23 mouse cellular contexts compared by ENCODE assay signal in the genomic region with DNA sequence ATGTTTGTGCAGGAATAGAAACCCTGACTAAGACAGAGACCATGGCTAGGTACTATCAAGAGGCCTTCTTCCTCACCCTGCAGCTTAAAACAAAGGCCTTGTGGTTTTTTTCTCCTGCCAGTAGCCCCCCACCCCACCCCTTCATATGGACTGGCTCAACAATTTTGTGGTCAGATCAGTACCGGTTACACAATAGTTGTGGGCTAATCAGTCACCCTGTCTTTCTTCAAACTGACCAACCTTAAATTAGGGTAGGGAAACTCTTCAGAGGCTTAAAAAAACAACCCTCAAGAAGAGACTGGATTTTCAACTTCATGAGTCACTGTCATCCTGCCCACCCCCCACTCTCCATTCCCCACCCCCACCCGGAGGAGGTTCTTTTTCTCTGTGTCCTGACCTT. TPM values are rescaled to one million over a fixed set of nuclear protein-coding genes. Genes with fewer than 3 reads are reported as not detected.
DNase-seq lines count a peak whose midpoint lies in the region; ATAC-seq and TF ChIP-seq lines count a peak whose summit lies in the region.
"Had no signal": no experiment of that assay in that cellular context is flagged by ENCODE, and none has a peak within 500 bp of the region (broad histone marks: within the 10 kb centered on the region; RNA-seq: fewer than 3 reads in every experiment).

No protein-coding gene starts in this region.

- WGBS in lung, embryonic 16.5 days = 15% methylated on average over 2 of the region's 2 CpGs
- 53% methylated on average over 2 of the region's 2 CpGs for WGBS in hindbrain, embryonic 11.5 days

- no peak for TF ChIP-seq EP300 in ES-Bruce4 (IDR thresholded peaks at IDR 0.05; ENCODE audit: insufficient read depth, low read depth, low read length)

- no peak for DNase-seq in lung, postnatal 4 days
- DNase-seq in hindbrain, embryonic 11.5 days (ENCODE audit: low spot score) = no peak
- no peak for DNase-seq in kidney, adult 18-20 months
- DNase-seq in layer of hippocampus, adult 2 months (ENCODE audit: low spot score in 2 of 2) = no peak
- DNase-seq: adrenal gland, postnatal 10 days; cerebellum, adult 11 months; cerebellum, adult 8-10 months; cerebellum, postnatal 14 days; forebrain, postnatal 0 days; gastrocnemius, adult 2 months; gastrocnemius, postnatal 25 days; heart, adult 11 months; heart, postnatal 4 days had no signal

- H3K27ac ChIP-seq in lung, embryonic 16.5 days (ENCODE audit: low read length) = no peak overlapping the region
- peak overlapping the region; percentile 51; the same call in 1 of the 2 replicates for H3K27ac ChIP-seq in ES-Bruce4 (ENCODE audit: insufficient read depth, low read length)
- H3K27ac ChIP-seq in hindbrain, embryonic 11.5 days (ENCODE audit: low read depth, low read length) = no peak overlapping the region
- H3K27ac ChIP-seq in layer of hippocampus, adult 2 months = no peak overlapping the region
- H3K27ac ChIP-seq: embryonic facial prominence, embryonic 12.5 days; forebrain, embryonic 12.5 days; gastrocnemius, adult 2 months; heart, embryonic 13.5 days; hindbrain, embryonic 13.5 days had no signal

- H3K4me3 ChIP-seq in lung, embryonic 16.5 days (ENCODE audit: low read length) = no peak overlapping the region
- H3K4me3 ChIP-seq in ES-Bruce4 (ENCODE audit: low read depth, low read length) = no peak overlapping the region
- no peak overlapping the region for H3K4me3 ChIP-seq in hindbrain, embryonic 11.5 days (ENCODE audit: low read depth, low read length)
- H3K4me3 ChIP-seq in layer of hippocampus, adult 2 months = no peak overlapping the region
- H3K4me3 ChIP-seq: embryonic facial prominence, embryonic 12.5 days; forebrain, embryonic 12.5 days; gastrocnemius, adult 2 months; heart, embryonic 13.5 days; hindbrain, embryonic 13.5 days had no signal

- no peak for TF ChIP-seq CTCF in ES-Bruce4 (IDR thresholded peaks at IDR 0.05; ENCODE audit: low read depth, low read length)
- no peak for TF ChIP-seq CTCF in layer of hippocampus, adult 2 months (conservative IDR thresholded peaks at IDR 0.05)

- no peak for TF ChIP-seq POLR2A in ES-Bruce4 (IDR thresholded peaks at IDR 0.05; ENCODE audit: insufficient read depth, low read length)

- no peaks in the 10 kb centered on the region for H3K27me3 ChIP-seq in lung, embryonic 16.5 days (ENCODE audit: control insufficient read depth, insufficient read depth, low read depth, low read length)
- no peaks in the 10 kb centered on the region for H3K27me3 ChIP-seq in ES-Bruce4 (ENCODE audit: control insufficient read depth, insufficient read depth, low read length, poor library complexity, severe bottlenecking)
- H3K27me3 ChIP-seq in hindbrain, embryonic 11.5 days (ENCODE audit: control insufficient read depth, insufficient read depth, low read length) = no peaks in the 10 kb centered on the region
- H3K27me3 ChIP-seq: embryonic facial prominence, embryonic 12.5 days; forebrain, embryonic 12.5 days; heart, embryonic 13.5 days had no signal

- no peak overlapping the region for H3K4me2 ChIP-seq in lung, embryonic 16.5 days (ENCODE audit: low read depth, low read length)
- H3K4me2 ChIP-seq in hindbrain, embryonic 11.5 days (replicated peaks; ENCODE audit: low read depth, low read length) = no peak overlapping the region
- H3K4me2 ChIP-seq: embryonic facial prominence, embryonic 12.5 days; forebrain, embryonic 12.5 days; heart, embryonic 13.5 days; hindbrain, embryonic 13.5 days had no signal

- H3K9ac ChIP-seq in lung, embryonic 16.5 days (ENCODE audit: low read length) = no peak overlapping the region
- no peak overlapping the region for H3K9ac ChIP-seq in ES-Bruce4 (ENCODE audit: low read depth, poor library complexity, severe bottlenecking)
- H3K9ac ChIP-seq in hindbrain, embryonic 11.5 days (ENCODE audit: low read depth, low read length) = no peak overlapping the region
- H3K9ac ChIP-seq: embryonic facial prominence, embryonic 12.5 days; forebrain, embryonic 12.5 days; forebrain, postnatal 0 days; heart, embryonic 13.5 days; hindbrain, embryonic 13.5 days had no signal

- no peaks in the 10 kb centered on the region for H3K9me3 ChIP-seq in lung, embryonic 16.5 days (ENCODE audit: control insufficient read depth, low read length)
- no peaks in the 10 kb centered on the region for H3K9me3 ChIP-seq in ES-Bruce4 (replicated peaks; ENCODE audit: control insufficient read depth, insufficient read depth, low read length, poor library complexity, severe bottlenecking)
- H3K9me3 ChIP-seq in hindbrain, embryonic 11.5 days (ENCODE audit: control insufficient read depth, low read length) = no peaks in the 10 kb centered on the region
- H3K9me3 ChIP-seq: embryonic facial prominence, embryonic 12.5 days; forebrain, embryonic 12.5 days; heart, embryonic 13.5 days; hindbrain, embryonic 13.5 days had no signal

- no peaks in the 10 kb centered on the region for H3K4me1 ChIP-seq in lung, embryonic 16.5 days (replicated peaks; ENCODE audit: control insufficient read depth, insufficient read depth, low read length)
- H3K4me1 ChIP-seq in ES-Bruce4 (ENCODE audit: control insufficient read depth, insufficient read depth, low read length) = no peaks in the 10 kb centered on the region
- H3K4me1 ChIP-seq in hindbrain, embryonic 11.5 days (replicated peaks; ENCODE audit: control insufficient read depth, insufficient read depth, low read length) = no peaks in the 10 kb centered on the region
- H3K4me1 ChIP-seq: embryonic facial prominence, embryonic 12.5 days; hindbrain, embryonic 13.5 days had no signal

- H3K36me3 ChIP-seq in lung, embryonic 16.5 days (ENCODE audit: control insufficient read depth, insufficient read depth, low read length) = no peaks in the 10 kb centered on the region
- H3K36me3 ChIP-seq in ES-Bruce4 (ENCODE audit: control insufficient read depth, insufficient read depth, low read length, poor library complexity, severe bottlenecking) = no peaks in the 10 kb centered on the region
- no peaks in the 10 kb centered on the region for H3K36me3 ChIP-seq in hindbrain, embryonic 11.5 days (ENCODE audit: control insufficient read depth, insufficient read depth, low read length)
- H3K36me3 ChIP-seq: embryonic facial prominence, embryonic 12.5 days; forebrain, embryonic 12.5 days; heart, embryonic 13.5 days; hindbrain, embryonic 13.5 days had no signal

- peak; percentile 34; the same call in 1 of the 2 replicates for ATAC-seq in lung, embryonic 16.5 days (ENCODE audit: low read depth)
- ATAC-seq in common myeloid progenitor, adult 5-6 weeks (replicated peaks; ENCODE audit: low read depth, poor library complexity, severe bottlenecking) = peak; percentile 82
- ATAC-seq in megakaryocyte progenitor cell, adult 5-6 weeks (replicated peaks; ENCODE audit: poor library complexity) = peak; percentile 86
- no peak for ATAC-seq in hindbrain, embryonic 11.5 days (ENCODE audit: low FRiP score)
- ATAC-seq: CD4-positive, CD25-positive, alpha-beta regulatory T cell, adult 4 months; forebrain, postnatal 0 days; intestine, embryonic 16.5 days had no signal

RNA-seq across cellular contexts. Expression of a gene that starts 58.6 kb away (rescaled TPM):
- 0.55 and 0.64 TPM in 2 replicates for polyA plus RNA-seq in lung, embryonic 16.5 days (2015; fragmentation: Nextera tagmentation; extraction: Ambion mirVana)
- 7.1 and 8.4 TPM in 2 replicates for polyA plus RNA-seq in ES-Bruce4 (2011; ENCODE audit: insufficient read depth, insufficient read length, low read depth, missing spikeins)
- total RNA-seq in common myeloid progenitor, adult 5-6 weeks (2017) = 0.37 and 0.63 TPM in 2 replicates
- total RNA-seq in megakaryocyte progenitor cell, adult 5-6 weeks (2015) = 0.37 and 0.52 TPM in 2 replicates
- 0.41 and 0.46 TPM in 2 replicates for total RNA-seq in megakaryocyte progenitor cell, adult 5-6 weeks (2017)
- polyA plus RNA-seq in hindbrain, embryonic 11.5 days (2014; fragmentation: Nextera tagmentation; extraction: Ambion mirVana) = 0.45 and 0.83 TPM in 2 replicates
- 10 to 100 TPM; 14.4 to 14.6 TPM for total RNA-seq in layer of hippocampus, adult 2 months (2021)
